Mouse (Mus musculus) ES-E14 (cell line): ENCODE measurements around the gene Notch2. TPM values are rescaled to one million over a fixed set of nuclear protein-coding genes. Genes with fewer than 3 reads are reported as not detected.

Experiments
- DNase-seq: peaks from one replicate; pipeline ENCODE4 v3.0.0-alpha.2; 2013; ENCODE audit warnings: low read depth, low spot score
- H3K27ac ChIP-seq: 2 replicates; pipeline ENCODE4 v1.5.1; 2012; ENCODE audit warnings: low read depth, mild to moderate bottlenecking, low read length, moderate library complexity, mixed read lengths; ENCODE audit not compliant: poor library complexity, insufficient read depth, severe bottlenecking
- H3K36me3 ChIP-seq: 2 replicates; pipeline ENCODE4 v1.6.1; 2012; ENCODE audit warnings: mild to moderate bottlenecking, low read length, moderate library complexity, mixed read lengths; ENCODE audit not compliant: control insufficient read depth, poor library complexity, insufficient read depth, severe bottlenecking
- H3K4me1 ChIP-seq, 2 experiments: fragments of 150-350 bp in 1 of 2; sonication (generic) in 1 of 2; 2 replicates each; pipeline ENCODE4 v1.6.1; 2012; ENCODE audit warnings: low read length in 2 of 2, mild to moderate bottlenecking in 1 of 2, mixed read lengths in 1 of 2; ENCODE audit not compliant: control insufficient read depth in 2 of 2, insufficient read depth in 2 of 2, poor library complexity in 1 of 2
- H3K4me3 ChIP-seq, 2 experiments: fragments of 150-350 bp in 1 of 2; sonication (generic) in 1 of 2; 2 replicates each; pipeline ENCODE4 v1.5.1; 2012; ENCODE audit warnings: low read length in 2 of 2, low read depth in 1 of 2, mild to moderate bottlenecking in 1 of 2, mixed read lengths in 1 of 2; ENCODE audit not compliant: insufficient read depth in 1 of 2, poor library complexity in 1 of 2, severe bottlenecking in 1 of 2
- H3K9ac ChIP-seq: 2 replicates; pipeline ENCODE4 v1.6.1; 2012; ENCODE audit warnings: low read depth, mild to moderate bottlenecking, low read length, mixed read lengths; ENCODE audit not compliant: poor library complexity, insufficient read depth, severe bottlenecking
- H3K9me3 ChIP-seq: fragments of 150-350 bp; sonication (generic); 2 replicates; pipeline ENCODE4 v1.6.1; 2012; ENCODE audit warnings: low read depth, mild to moderate bottlenecking, low read length; ENCODE audit not compliant: control insufficient read depth, insufficient read depth
- CHD2 ChIP-seq: IDR thresholded peaks from 2 replicates; pipeline ENCODE4 v1.6.1; 2014; ENCODE audit warnings: mild to moderate bottlenecking, low read depth, low read length, inconsistent platforms
- HCFC1 ChIP-seq: IDR thresholded peaks from 2 replicates; pipeline ENCODE4 v1.6.1; 2012; ENCODE audit warnings: low read length, inconsistent platforms, borderline replicate concordance; ENCODE audit not compliant: insufficient read depth
- MAFK ChIP-seq: IDR thresholded peaks from 2 replicates; pipeline ENCODE4 v1.6.1; 2014; ENCODE audit warnings: mild to moderate bottlenecking, low read depth, low read length, inconsistent platforms; ENCODE audit not compliant: insufficient read depth
- ZC3H11A ChIP-seq: IDR thresholded peaks from 2 replicates; pipeline ENCODE4 v1.6.1; 2012; ENCODE audit warnings: low read depth, mild to moderate bottlenecking, inconsistent platforms, low read length, borderline replicate concordance
- ZNF384 ChIP-seq: IDR thresholded peaks from 2 replicates; pipeline ENCODE4 v1.6.1; 2012; ENCODE audit warnings: low read depth, low read length, inconsistent platforms
- in situ Hi-C, 2 experiments: fragments of 600-800 bp; cut with MboI; formaldehyde crosslinking; loops; one replicate each; pipeline ENCODE4 v1.15.1; 2025; ENCODE audit warnings: low sequenced_read_pairs in 2 of 2, inconsistent platforms in 1 of 2; ENCODE audit not compliant: unreplicated experiment in 2 of 2
- total RNA-seq: library from RNA; depleted of rRNA; stranded (reverse); fragments of 300-350 nt; gene quantifications from 2 replicates; pipeline ENCODE4 v1.2.3, GENCODE M21; 2012; rRNA removed

The Notch2 gene
- total RNA-seq, 1 experiment: 41.5 TPM

DNA sequence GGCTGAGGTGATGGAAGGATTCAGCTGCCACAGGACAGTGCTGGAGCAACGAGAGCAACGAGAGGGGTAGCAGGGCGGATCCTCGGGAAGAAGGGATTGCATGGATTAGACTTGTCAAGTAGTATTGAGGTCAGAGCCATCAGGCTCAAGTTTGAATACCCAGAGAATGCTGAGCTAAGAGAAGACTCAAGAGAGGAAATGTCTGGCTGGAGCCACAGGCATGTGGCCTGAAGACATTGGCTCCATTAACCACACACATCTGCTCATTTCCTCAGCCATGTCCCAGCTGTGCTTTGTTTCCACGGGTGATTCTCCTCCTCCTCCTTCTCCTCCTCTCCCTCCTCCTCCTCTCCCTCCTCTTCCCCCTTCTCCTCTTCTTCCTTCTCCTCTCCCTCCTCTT lies 186.4 kb downstream of the Notch2 start:
- no peaks in the 10 kb centered on the region for H3K9me3 ChIP-seq
- no peak for TF ChIP-seq ZC3H11A
- TF ChIP-seq ZNF384: no peak
- no peak for TF ChIP-seq MAFK
- no peak for TF ChIP-seq HCFC1
- no peak for TF ChIP-seq CHD2
- no peak overlapping the region for H3K27ac ChIP-seq
- H3K36me3 ChIP-seq: no peaks in the 10 kb centered on the region
- no peak overlapping the region for H3K9ac ChIP-seq
- no peak overlapping the region for H3K4me3 ChIP-seq
- in situ Hi-C loops: no loop called here
- peaks cover 0 to 6% of the 10 kb centered on the region in 2 experiments; a peak in 2 of 4 replicates for H3K4me1 ChIP-seq
- DNase-seq: no peak

Other genes starting within 250 kb of the Notch2 start
- 10.0 and 12.0 TPM in 2 replicates for gene Pde4dip, start 124.8 kb upstream of the Notch2 start, total RNA-seq
- 29.1 and 44.4 TPM in 2 replicates for gene Sec22b, start 112.3 kb upstream of the Notch2 start, total RNA-seq
- gene Adam30, start 147.1 kb downstream of the Notch2 start, total RNA-seq: 0.11 and 0.18 TPM in 2 replicates
- gene Reg4, start 208.6 kb downstream of the Notch2 start, total RNA-seq: not detected in 2 replicates